Mouse (Mus musculus) bone marrow, adult 2 months (tissue): ENCODE measurements at regions not wholly inside any gene's neighbourhood (a gene's known extent, or its start where the extent isn't known, plus 50 kb on each side); places are given as distances from the start of the nearest gene placed in this dataset.

ENCODE experiments used
- CTCF ChIP-seq: fragments of 200-500 bp; IDR thresholded peaks from 2 replicates; pipeline ENCODE4 v1.5.1; 2011; ENCODE audit warnings: low read length, control low read depth; ENCODE audit not compliant: control insufficient read depth, insufficient read depth
- POLR2A ChIP-seq: fragments of 200-500 bp; IDR thresholded peaks from 2 replicates; pipeline ENCODE4 v1.6.1; 2011; ENCODE audit warnings: low read depth, mild to moderate bottlenecking, control low read depth, low read length, borderline replicate concordance; ENCODE audit not compliant: control insufficient read depth

GRCm38 (mm10) chr16:30663971-30664370 lies 64.4 kb downstream of the Fam43a start:
- no peak for TF ChIP-seq POLR2A
- TF ChIP-seq CTCF = no peak
